Mouse (Mus musculus) embryonic facial prominence, embryonic 10.5 days (tissue): ENCODE measurements at regions not wholly inside any gene's neighbourhood (a gene's known extent, or its start where the extent isn't known, plus 50 kb on each side); places are given as distances from the start of the nearest gene placed in this dataset. TPM values are rescaled to one million over a fixed set of nuclear protein-coding genes. Genes with fewer than 3 reads are reported as not detected.

Experiments
- DNase-seq: peaks from one replicate; pipeline ENCODE4 v3.0.0-alpha.2; 2017; ENCODE audit warnings: low spot score
- H3K27ac ChIP-seq: fragments of 300-500 bp; sonication (generic); replicated peaks from 2 replicates; pipeline ENCODE4 v1.5.1; 2016; ENCODE audit warnings: mild to moderate bottlenecking
- H3K27me3 ChIP-seq: fragments of 300-500 bp; sonication (generic); replicated peaks from 2 replicates; pipeline ENCODE4 v1.6.1; 2016; ENCODE audit warnings: low read depth, mild to moderate bottlenecking; ENCODE audit not compliant: poor library complexity, severe bottlenecking
- H3K36me3 ChIP-seq: fragments of 300-500 bp; sonication (generic); replicated peaks from 2 replicates; pipeline ENCODE4 v1.6.1; 2016; ENCODE audit warnings: mild to moderate bottlenecking, moderate library complexity
- H3K4me1 ChIP-seq: fragments of 300-500 bp; sonication (generic); 2 replicates; pipeline ENCODE4 v1.6.1; 2016
- H3K4me3 ChIP-seq: fragments of 300-500 bp; sonication (generic); 2 replicates; pipeline ENCODE4 v1.5.1; 2016; ENCODE audit warnings: mild to moderate bottlenecking, moderate library complexity
- H3K9me3 ChIP-seq: fragments of 300-500 bp; sonication (generic); 2 replicates; pipeline ENCODE4 v1.6.1; 2016; ENCODE audit warnings: mild to moderate bottlenecking
- WGBS: fragments of 180-500 bp; shearing (Covaris S2); methylation state at CpG from one replicate; pipeline ENCODE4 v1.1.7; 2016; 5-methylcytosine and 5-hydroxymethylcytosine counted together
- microRNA-seq: library from miRNA; unstranded; fragments of <30 nt; microRNA quantifications from one replicate; pipeline ENCODE4, GENCODE M21; 2017

GRCm38 (mm10) chr13:90644216-90644615, 260.9 kb downstream of the Atp6ap1l start:
- H3K27ac ChIP-seq = no peak overlapping the region
- no peaks in the 10 kb centered on the region for H3K9me3 ChIP-seq
- H3K36me3 ChIP-seq = no peaks in the 10 kb centered on the region
- no peaks in the 10 kb centered on the region for H3K27me3 ChIP-seq
- no peak overlapping the region for H3K4me3 ChIP-seq
- DNase-seq = no peak
- H3K4me1 ChIP-seq = peaks cover 22% of the 10 kb centered on the region

GRCm38 (mm10) chr13:90643575-90644215, 261.5 kb downstream of the Atp6ap1l start:
- H3K27ac ChIP-seq = no peak overlapping the region
- no peaks in the 10 kb centered on the region for H3K36me3 ChIP-seq
- DNase-seq = no peak
- H3K4me3 ChIP-seq = no peak overlapping the region
- peaks cover 22% of the 10 kb centered on the region for H3K4me1 ChIP-seq
- H3K9me3 ChIP-seq = no peaks in the 10 kb centered on the region
- H3K27me3 ChIP-seq = no peaks in the 10 kb centered on the region
- WGBS = 75% methylated on average over 4 of the region's 4 CpGs

- H3K4me3 ChIP-seq = no peak overlapping the region
- peaks cover 22% of the 10 kb centered on the region for H3K4me1 ChIP-seq
- DNase-seq = no peak
- WGBS = 56% methylated on average over 4 of the region's 4 CpGs
- no peaks in the 10 kb centered on the region for H3K9me3 ChIP-seq
- no peaks in the 10 kb centered on the region for H3K27me3 ChIP-seq
- peak overlapping the region; percentile 64 for H3K27ac ChIP-seq
- H3K36me3 ChIP-seq = no peaks in the 10 kb centered on the region
These were observed 262.0 kb downstream of the Atp6ap1l start for GRCm38 (mm10) chr13:90643109-90643508.

- DNase-seq = peak; percentile 54
These were observed 262.8 kb downstream of the Atp6ap1l start for GRCm38 (mm10) chr13:90642206-90642823.

More at GRCm38 (mm10) chr13:90642206-90642823, 262.8 kb downstream of the Atp6ap1l start:
- Histone ChIP-seq H3K27ac (peak overlapping the region; percentile 64), H3K27me3 (no peaks in the 10 kb centered on the region), H3K36me3 (no peaks in the 10 kb centered on the region), H3K4me1 (peaks cover 22% of the 10 kb centered on the region), H3K4me3 (no peak overlapping the region), H3K9me3 (no peaks in the 10 kb centered on the region)
- 45% methylated on average over 5 of the region's 5 CpGs for WGBS

Small RNAs in the stretch of these regions (microRNA-seq; reads per million reads assigned to microRNA genes)
- gene Gm44338 = not detected
